Mouse (Mus musculus): ENCODE measurements around the gene Det1.

Det1 gene

GRCm38 (mm10) chr7:78782639-78783581 lies 64.2 kb downstream of the Det1 start, which contains the start of the genes Mrps11 and Mrpl46:
Mrps11 (plus strand) TSS chr7:78783119.
Mrpl46 (minus strand) TSS chr7:78783531.
- peak; percentile 79 for DNase-seq (ENCODE audit: low read depth, low spot score)

- DNase-seq (ENCODE audit: low read depth, low spot score) = no peak
Measured at GRCm38 (mm10) chr7:78778741-78779140, 68.3 kb downstream of the Det1 start.
